Mouse (Mus musculus): ENCODE measurements around the gene Ralgapa1. TPM values are rescaled to one million over a fixed set of nuclear protein-coding genes. Genes with fewer than 3 reads are reported as not detected.
A peak's percentile ranks its signal among the peaks of the same experiment; 100 is the strongest.
"Not testable (repeated sequence)": the region's sequence is repeated elsewhere in the genome, so short reads cannot be mapped to it uniquely, and the experiment has no call there.

Ralgapa1 gene
- polyA plus RNA-seq, 1 experiment from 2014 or later = 6.6 TPM

- no peaks in the 10 kb centered on the region for H3K36me3 ChIP-seq (ENCODE audit: control insufficient read depth, insufficient read depth, low read length)
- no peak overlapping the region for H3K4me2 ChIP-seq (ENCODE audit: low read depth, low read length)
- H3K27me3 ChIP-seq (replicated peaks; ENCODE audit: control insufficient read depth, insufficient read depth, low read length) = no peaks in the 10 kb centered on the region
- H3K4me3 ChIP-seq (ENCODE audit: low read length) = no peak overlapping the region
- H3K9ac ChIP-seq (ENCODE audit: low read depth, low read length) = no peak overlapping the region
- no peak for ATAC-seq
- H3K9me3 ChIP-seq (ENCODE audit: control insufficient read depth, low read length) = no peaks in the 10 kb centered on the region
- H3K27ac ChIP-seq (ENCODE audit: low read length) = no peak overlapping the region
- 86% methylated on average over 9 of the region's 9 CpGs for WGBS
- no peaks in the 10 kb centered on the region for H3K4me1 ChIP-seq (ENCODE audit: control insufficient read depth, insufficient read depth, low read length)
These were observed 256.6 kb downstream of the Ralgapa1 start for GRCm38 (mm10) chr12:55564187-55564963.

- H3K36me3 ChIP-seq (ENCODE audit: control insufficient read depth, insufficient read depth, low read length) = no peaks in the 10 kb centered on the region
- H3K27me3 ChIP-seq (replicated peaks; ENCODE audit: control insufficient read depth, insufficient read depth, low read length) = no peaks in the 10 kb centered on the region
- H3K9me3 ChIP-seq (ENCODE audit: control insufficient read depth, low read length) = no peaks in the 10 kb centered on the region
- ATAC-seq = no peak
- WGBS = 92% methylated on average over 3 of the region's 3 CpGs
- no peak overlapping the region for H3K9ac ChIP-seq (ENCODE audit: low read depth, low read length)
- no peak overlapping the region for H3K4me3 ChIP-seq (ENCODE audit: low read length)
- H3K4me2 ChIP-seq (ENCODE audit: low read depth, low read length) = no peak overlapping the region
- no peaks in the 10 kb centered on the region for H3K4me1 ChIP-seq (ENCODE audit: control insufficient read depth, insufficient read depth, low read length)
- H3K27ac ChIP-seq (ENCODE audit: low read length) = no peak overlapping the region
These were observed 257.2 kb downstream of the Ralgapa1 start for GRCm38 (mm10) chr12:55563742-55564141.

DNA sequence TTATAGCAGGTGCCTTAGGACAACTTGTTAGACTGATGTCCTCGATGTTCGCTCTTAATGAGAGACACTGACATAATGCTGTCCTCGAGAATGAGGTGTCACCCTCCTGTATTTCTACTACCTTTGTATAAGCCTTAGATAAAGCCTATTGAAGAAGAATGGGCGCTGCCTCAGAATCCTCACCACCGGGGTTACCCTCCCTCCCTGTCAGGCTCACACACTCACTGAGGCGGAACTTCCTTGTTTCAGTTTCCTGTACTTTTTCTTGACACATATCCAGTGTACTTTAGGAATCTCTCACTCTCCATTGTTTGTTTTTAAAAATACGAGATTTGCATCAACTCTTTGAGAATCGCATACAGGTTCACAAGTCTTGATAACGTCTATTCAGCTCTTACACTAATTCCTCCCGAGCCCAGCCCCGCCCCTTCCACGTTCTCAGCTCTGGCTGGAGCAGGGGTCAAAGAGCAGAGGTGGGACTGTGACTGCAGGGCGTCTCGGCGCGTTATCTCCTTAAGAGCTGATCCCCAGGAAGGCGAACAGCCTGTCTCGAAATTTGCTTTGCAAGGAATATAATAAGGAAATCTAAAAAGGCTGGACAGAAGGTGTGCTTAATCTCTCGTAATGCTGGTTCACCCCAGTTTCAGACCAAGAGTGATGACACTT, 260.8 kb downstream of the Ralgapa1 start:
- Histone ChIP-seq H3K9me3 (ENCODE audit: control insufficient read depth, low read length) (no peaks in the 10 kb centered on the region), H3K4me3 (ENCODE audit: low read length) (peak overlapping the region; percentile 42), H3K27me3 (replicated peaks; ENCODE audit: control insufficient read depth, insufficient read depth, low read length) (no peaks in the 10 kb centered on the region), H3K4me2 (ENCODE audit: low read depth, low read length) (peak overlapping the region; percentile 58), H3K4me1 (ENCODE audit: control insufficient read depth, insufficient read depth, low read length) (no peaks in the 10 kb centered on the region), H3K27ac (ENCODE audit: low read length) (peak overlapping the region; percentile 38; the same call in 1 of the 2 replicates), H3K9ac (ENCODE audit: low read depth, low read length) (peak overlapping the region; percentile 18; the same call in 1 of the 2 replicates), H3K36me3 (ENCODE audit: control insufficient read depth, insufficient read depth, low read length) (no peaks in the 10 kb centered on the region)
- peak; percentile 99 for ATAC-seq
- WGBS = 13% methylated on average over 19 of the region's 19 CpGs

DNA sequence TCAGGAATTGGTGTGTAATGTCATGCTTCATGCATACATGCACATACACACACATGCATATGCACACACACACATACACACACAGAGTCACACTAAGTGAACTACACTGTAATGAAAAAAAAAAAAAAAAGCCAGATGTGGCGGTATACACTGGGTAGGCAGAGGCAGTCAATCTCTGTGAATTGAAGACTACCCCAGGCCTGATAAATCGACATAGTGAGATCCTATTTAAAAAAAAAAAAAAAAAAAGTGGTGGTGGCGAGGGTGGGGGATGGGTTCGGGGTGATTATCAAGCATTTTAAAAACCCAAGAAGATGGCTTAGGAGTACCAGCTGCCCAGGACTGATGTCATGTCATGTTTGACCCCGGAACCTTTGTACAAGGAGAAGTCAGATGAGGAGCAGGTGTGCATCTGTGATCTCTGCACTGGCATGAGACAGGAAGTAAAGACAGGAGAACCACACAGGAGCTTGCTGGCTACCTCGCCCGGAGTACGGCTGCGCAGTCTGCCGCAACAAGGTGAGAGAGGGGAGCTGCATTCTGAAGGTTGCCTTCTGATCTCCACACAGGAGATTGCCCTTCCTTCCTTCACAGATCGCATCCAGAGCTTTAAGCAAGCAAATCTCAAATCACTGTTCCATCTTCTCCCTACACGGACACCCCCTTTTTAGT, 261.6 kb downstream of the Ralgapa1 start:
- H3K36me3 ChIP-seq (ENCODE audit: control insufficient read depth, insufficient read depth, low read length) = no peaks in the 10 kb centered on the region
- H3K9ac ChIP-seq (ENCODE audit: low read depth, low read length) = no peak overlapping the region
- H3K9me3 ChIP-seq (ENCODE audit: control insufficient read depth, low read length) = no peaks in the 10 kb centered on the region
- H3K27me3 ChIP-seq (replicated peaks; ENCODE audit: control insufficient read depth, insufficient read depth, low read length) = no peaks in the 10 kb centered on the region
- no peaks in the 10 kb centered on the region for H3K4me1 ChIP-seq (ENCODE audit: control insufficient read depth, insufficient read depth, low read length)
- ATAC-seq = no peak
- 90% methylated on average over 12 of the region's 12 CpGs for WGBS
- H3K4me3 ChIP-seq (ENCODE audit: low read length) = no peak overlapping the region
- H3K27ac ChIP-seq (ENCODE audit: low read length) = no peak overlapping the region
- no peak overlapping the region for H3K4me2 ChIP-seq (ENCODE audit: low read depth, low read length)

GRCm38 (mm10) chr12:55557866-55558265, 263.1 kb downstream of the Ralgapa1 start:
- WGBS = 83% methylated on average over 6 of the region's 6 CpGs
- Histone ChIP-seq H3K4me1 (ENCODE audit: control insufficient read depth, insufficient read depth, low read length) (no peaks in the 10 kb centered on the region), H3K4me3 (ENCODE audit: low read length) (no peak overlapping the region), H3K27ac (ENCODE audit: low read length) (no peak overlapping the region), H3K27me3 (replicated peaks; ENCODE audit: control insufficient read depth, insufficient read depth, low read length) (no peaks in the 10 kb centered on the region), H3K9ac (ENCODE audit: low read depth, low read length) (no peak overlapping the region), H3K9me3 (ENCODE audit: control insufficient read depth, low read length) (no peaks in the 10 kb centered on the region), H3K36me3 (ENCODE audit: control insufficient read depth, insufficient read depth, low read length) (no peaks in the 10 kb centered on the region), H3K4me2 (ENCODE audit: low read depth, low read length) (no peak overlapping the region)
- no peak for ATAC-seq

DNA sequence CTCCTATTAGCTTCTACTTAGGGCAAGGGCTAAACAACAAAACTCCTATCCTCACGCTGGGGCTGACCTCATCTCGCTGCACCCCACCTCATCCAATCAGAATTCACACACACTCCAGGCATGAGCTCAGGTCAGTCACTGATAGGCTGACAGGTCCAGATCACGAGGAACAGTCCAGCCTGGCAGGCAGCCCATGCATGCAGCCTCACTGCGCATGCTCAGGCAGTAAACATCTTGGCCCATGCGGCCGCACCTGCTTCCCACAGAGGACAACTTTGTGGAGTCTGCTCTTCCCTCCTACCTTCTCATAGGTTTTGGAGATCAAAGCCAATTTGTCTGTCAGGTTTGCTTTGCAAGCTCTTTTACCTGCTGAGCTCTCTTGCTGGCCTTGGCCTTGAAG, 266.1 kb downstream of the Ralgapa1 start:
- not testable (repeated sequence) for H3K4me2 ChIP-seq (ENCODE audit: low read depth, low read length); H3K4me3 ChIP-seq (ENCODE audit: low read length); ATAC-seq; H3K9ac ChIP-seq (ENCODE audit: low read depth, low read length); H3K27ac ChIP-seq (ENCODE audit: low read length); H3K4me1 ChIP-seq (ENCODE audit: control insufficient read depth, insufficient read depth, low read length); H3K27me3 ChIP-seq (replicated peaks; ENCODE audit: control insufficient read depth, insufficient read depth, low read length); H3K9me3 ChIP-seq (ENCODE audit: control insufficient read depth, low read length); H3K36me3 ChIP-seq (ENCODE audit: control insufficient read depth, insufficient read depth, low read length)
- 78% methylated on average over 6 of the region's 6 CpGs for WGBS

Small RNA genes lying within 50 kb of the gene (microRNA-seq; reads per million reads assigned to microRNA genes)
- gene Gm23394 = not detected

Other genes with a start within 250 kb of the Ralgapa1 start
- gene Insm2, start 221.7 kb downstream of the Ralgapa1 start, polyA plus RNA-seq (2015; fragmentation: Nextera tagmentation; extraction: Ambion mirVana) = 0.06 and 0.11 TPM in 2 replicates
- 22.6 and 23.3 TPM in 2 replicates for gene Brms1l, start 15.2 kb upstream of the Ralgapa1 start, polyA plus RNA-seq (2015; fragmentation: Nextera tagmentation; extraction: Ambion mirVana)

Measured in intestine, embryonic 16.5 days (tissue).